Mouse (Mus musculus) right cerebral cortex, postnatal 14 days (tissue): ENCODE data around the gene Capn2.
A peak's percentile ranks its signal among the peaks of the same experiment; 100 is the strongest.

Experiments
- DNase-seq: peaks from one replicate; pipeline ENCODE4 v3.0.0; 2022

The Capn2 gene

DNA sequence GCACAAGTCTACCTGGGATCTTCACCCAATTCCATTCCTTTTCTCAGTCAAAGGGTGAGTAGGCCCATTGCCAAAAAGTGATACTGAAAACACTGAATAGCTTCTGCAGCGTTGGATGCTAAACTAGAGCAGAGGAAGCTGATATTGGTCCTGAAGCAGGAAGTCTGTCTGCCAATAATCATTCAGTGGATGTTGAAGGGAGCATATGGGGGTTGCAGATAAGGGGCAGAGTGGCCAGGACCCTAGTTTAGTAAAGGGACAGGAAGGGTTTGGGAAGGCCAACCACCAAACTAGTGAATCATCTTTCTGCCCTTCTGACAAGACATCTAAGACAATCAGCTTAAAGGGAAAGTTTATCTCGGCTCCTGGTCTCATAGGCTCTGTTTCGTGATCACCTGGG is 6.3 kb upstream of the Capn2 start:
- no peak for DNase-seq

DNA sequence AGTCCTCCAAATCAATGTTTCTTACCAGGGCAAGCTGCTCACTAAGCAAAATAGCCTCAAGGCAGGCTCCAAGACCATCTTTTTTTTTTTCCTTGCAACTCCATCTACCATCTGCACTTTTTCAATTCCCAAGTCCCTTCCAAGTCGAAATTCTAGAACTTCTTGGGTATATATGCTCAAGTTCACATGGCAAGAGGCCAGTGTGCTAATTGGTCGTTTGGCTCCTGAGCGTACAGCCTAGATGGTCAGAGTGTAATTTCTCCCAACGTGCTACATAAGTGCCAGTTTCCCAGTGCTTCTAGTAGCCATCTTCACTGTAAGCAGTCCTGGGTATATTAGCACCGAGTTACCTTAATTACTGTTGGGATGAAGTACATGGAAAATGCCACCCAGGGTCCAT is 5.6 kb upstream of the Capn2 start:
- no peak for DNase-seq

DNA sequence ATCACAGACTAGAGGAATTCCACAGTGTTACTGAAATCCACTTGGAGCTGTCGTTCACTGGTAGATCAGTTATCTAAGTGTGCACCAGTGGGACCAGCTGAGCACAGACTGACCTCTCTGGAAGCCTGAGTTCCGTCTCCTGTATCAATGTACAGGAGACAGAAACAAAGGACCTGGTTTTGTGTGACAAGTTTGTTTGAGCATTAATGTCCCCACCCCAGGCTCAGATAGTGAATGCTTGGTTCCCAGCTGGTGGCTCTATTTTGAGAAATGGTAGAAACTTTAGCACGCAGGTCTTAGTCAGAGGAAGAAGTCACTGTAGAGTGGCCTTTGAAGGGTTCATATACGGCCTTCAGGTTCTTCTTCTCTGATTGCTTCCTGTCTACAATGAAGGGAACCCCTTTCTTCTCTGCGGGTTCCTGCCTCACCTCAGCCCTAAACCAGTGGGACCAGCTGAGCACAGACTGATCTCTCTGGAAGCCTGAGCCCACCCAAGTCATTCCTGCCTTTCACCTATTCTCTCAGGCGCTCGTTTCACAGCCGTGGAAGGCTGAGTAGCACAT is 3.6 kb upstream of the Capn2 start:
- no peak for DNase-seq

GRCm38 (mm10) chr1:182520091-182520937 is 2.9 kb upstream of the Capn2 start:
- DNase-seq: no peak

DNA sequence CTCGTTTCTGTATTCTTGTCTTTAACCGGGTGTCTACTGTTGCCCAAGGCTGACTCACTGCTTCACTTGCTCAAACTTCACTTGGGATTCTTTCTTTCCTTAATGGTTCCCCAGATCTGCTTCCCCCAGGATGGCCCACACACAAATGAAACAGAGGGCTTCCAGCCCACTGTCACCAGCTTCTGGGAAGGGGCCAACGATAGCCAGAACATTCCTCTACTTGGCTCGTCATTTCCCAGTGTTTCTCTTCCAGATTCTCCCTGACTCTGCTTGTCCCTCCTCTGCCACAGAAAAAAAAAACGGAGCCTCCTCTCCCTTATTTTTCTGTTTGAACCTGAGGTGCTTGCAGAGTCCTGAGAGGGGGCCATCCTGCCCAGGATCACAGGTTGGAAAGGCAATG is 1.9 kb upstream of the Capn2 start:
- DNase-seq: no peak

GRCm38 (mm10) chr1:182518811-182519210 is 1.4 kb upstream of the Capn2 start:
- no peak for DNase-seq

DNA sequence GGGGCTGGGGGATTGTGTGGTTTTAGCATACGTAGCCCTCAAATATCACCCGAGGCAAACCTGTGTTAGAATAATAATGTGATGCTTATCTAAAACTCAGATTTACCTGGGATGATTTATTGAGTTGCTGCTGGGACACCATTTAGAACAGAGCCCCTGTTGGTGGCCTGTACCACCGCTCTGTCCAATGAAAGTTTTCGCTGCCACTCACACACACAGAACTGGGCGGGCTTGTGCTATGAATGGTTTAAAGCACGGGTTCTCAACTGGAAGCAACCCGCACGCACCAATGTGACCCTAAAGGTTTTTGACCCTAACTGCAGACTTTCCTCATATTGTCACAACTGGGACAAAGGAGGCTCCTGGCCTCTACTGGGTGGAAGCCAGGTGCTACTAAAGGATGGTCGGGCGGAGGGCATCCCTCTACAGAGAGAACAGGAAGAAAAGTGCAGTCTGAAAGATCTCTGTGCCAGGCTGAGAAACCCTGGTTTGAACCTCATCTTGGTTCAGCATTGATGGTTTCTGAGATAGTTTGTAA is 804 bp upstream of the Capn2 start:
- no peak for DNase-seq

DNA sequence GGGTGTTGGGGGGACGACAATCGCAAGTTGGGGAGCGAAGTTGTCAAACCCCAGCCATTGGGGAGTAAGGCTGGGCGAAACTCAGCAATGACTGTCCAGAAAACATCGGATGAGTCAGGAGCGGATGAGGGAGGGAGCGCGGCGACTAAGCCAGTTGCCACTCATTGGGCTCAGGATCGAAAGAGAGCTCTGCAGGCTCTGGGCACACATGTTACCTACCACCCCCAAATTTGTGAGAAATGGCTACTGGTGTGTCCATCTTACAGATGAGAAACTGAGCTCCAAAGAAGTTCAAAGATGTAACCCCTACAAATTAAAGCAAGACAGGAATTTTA is 236 bp upstream of the Capn2 start:
- no peak for DNase-seq

DNA sequence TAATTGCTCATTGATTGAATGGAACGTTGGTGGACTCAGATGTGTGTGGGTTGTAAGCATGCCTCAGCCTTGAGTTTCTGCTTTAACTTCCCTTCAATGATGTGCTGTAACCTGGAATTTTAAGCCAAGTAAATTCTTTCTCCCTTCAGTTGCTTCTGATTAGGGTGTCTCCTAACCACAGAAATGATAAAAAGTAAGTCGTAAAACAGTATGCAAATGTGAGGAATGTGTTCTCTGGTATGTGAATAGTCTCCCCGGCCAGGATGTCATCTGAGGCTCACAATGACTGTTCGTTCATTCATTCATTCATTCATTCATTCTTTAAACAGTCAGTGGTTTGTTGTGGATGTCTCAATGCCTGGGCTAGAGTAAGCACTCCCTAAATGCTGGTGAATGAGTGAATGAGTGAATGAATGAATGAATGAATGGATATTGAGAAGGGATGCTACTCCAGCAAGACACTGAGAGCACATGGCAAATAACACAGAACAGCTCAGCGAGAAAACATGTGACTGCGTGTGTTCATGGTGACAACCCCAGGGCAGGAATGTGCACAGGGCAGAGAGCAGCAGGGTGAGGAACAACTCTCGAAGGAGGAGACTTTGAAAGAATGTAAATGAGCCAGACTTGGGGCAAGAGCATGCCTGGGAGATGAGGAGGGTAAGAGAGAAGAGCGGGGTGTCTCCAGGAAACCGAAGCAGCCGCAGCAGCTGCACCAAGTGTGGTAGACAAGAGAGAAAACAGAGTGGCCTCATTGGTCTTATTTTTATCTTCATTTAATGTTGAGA is 2.4 kb downstream of the Capn2 start:
- DNase-seq: no peak

DNA sequence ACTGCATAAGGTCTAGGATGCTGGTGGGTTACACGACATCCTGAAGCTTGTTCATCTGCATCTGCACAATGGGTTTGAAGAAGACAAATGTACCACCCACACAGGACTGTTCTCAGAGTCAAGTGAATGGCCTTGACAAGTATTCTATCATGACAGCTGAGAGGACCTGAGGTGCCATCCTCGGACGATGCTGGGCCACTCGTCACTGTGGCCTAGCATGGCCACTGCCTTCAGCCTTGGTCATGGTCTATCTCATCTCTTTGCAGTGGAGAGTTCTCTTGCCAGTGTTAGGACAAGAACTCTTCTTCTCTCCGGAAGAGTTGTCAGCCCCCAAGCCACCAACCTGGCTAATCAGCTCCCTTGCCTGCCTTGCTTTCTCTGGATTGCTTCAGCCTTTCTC is 3.7 kb downstream of the Capn2 start:
- no peak for DNase-seq

DNA sequence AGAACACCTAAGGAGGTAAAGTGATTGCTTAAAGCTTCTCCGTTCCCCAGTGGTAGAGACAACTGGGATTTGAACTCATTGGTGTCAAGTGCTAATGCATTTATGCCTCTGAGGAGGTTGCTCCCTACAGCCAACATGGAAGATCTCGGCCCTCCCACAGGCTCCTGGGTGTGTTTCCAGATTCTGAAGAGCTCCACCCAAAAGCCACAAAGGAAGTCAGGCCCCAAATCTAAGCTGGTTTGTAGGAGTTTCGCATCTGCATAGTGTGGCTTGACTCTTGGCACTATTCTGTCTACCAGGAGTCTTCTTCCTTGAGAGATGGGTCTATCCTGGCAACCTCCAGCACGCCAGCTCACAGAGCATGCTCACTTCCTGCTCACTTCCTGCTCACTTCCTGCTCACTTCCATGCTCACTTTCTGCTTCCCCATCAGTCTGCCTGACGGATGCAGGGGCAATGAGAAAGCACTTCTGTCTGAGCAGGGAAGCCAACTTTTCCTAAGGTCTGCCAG is 4.5 kb downstream of the Capn2 start:
- no peak for DNase-seq

- DNase-seq: no peak
Measured at GRCm38 (mm10) chr1:182511778-182512177, 5.6 kb downstream of the Capn2 start.

DNA sequence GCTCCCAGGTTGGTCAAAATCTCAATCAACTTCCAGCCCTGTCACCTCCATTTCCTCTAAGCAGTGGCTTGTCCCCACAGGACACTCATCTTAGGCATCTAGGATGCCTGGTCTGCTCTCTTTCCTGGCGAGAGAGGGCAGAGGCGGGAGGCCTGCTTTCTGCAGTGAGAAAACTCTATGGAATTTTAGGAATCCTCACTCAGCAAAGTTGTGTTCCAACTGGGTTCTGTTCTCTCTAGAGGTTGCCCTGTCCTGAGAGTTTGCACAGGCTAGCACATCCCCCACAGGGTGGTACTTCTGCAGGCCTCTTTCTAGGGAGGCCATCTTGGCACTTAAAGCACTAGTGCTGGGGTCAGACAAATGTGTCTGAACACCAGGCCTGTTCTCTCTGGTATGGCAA is 6.3 kb downstream of the Capn2 start:
- no peak for DNase-seq

GRCm38 (mm10) chr1:182509110-182509797 is 8.2 kb downstream of the Capn2 start:
- DNase-seq: no peak

- no peak for DNase-seq
Measured at GRCm38 (mm10) chr1:182506229-182506986, 11.0 kb downstream of the Capn2 start.

- DNase-seq: no peak
Measured at GRCm38 (mm10) chr1:182505291-182505690, 12.1 kb downstream of the Capn2 start.

- DNase-seq: peak; percentile 57
Measured at GRCm38 (mm10) chr1:182504223-182504622, 13.2 kb downstream of the Capn2 start.

DNA sequence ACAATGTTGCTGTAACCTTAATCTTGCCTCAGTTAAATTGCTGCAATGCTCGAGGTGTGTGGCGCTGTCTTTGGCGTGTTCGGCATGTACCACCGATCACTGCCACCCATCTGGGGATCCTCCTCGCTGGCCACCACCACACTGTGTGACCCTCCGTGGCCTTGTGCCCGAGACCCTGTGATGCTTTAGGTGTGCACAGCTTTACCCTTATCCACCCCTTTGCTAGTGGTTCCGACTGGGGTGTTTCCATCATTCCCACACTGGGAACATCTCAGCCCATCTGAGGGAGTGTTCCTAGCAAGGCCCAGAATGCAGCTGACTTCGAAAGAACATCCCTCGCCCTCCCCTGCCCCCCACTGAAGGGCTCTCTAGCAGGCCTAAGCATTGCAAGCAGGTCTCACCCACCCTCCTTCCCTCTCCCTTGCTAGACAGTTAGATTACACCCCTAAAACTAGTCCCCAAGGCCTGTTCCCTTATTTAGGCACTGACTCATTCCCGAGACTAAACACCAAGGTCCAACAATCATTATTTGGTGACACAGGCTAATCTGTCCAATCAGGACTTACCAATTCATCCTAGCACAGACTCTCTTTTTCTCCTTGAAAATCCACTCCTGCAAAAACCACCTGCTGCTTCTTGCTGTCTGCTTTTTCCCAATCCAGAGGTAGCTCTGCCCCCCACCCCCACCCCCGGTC is 14.1 kb downstream of the Capn2 start:
- no peak for DNase-seq

DNA sequence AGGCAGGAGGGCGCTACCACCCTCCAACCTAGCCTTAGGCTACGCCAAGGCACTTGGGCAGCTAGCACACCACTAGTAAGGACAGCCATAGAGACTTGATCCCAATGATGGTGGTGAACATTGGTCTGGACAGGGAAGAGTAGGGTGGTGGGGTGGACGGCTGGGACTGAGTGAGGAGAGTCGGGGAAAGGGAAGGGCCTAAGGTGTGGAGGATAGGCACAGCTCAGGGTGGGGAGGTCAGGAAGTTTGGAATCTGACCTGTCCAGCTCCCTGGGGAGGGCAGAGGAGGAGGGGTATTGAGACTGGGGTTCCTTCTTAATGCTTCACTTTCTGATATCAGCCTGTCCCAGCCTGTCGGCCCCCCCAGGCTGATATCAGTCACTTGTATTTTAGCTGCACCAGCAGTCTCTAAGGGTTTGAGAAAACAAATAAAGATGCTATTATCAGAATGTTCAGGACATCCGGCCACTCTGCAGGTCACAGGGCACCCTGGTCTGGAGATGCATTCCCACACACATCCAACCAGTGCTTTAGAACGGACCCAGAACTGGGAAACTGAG is 14.8 kb downstream of the Capn2 start:
- DNase-seq: no peak

DNA sequence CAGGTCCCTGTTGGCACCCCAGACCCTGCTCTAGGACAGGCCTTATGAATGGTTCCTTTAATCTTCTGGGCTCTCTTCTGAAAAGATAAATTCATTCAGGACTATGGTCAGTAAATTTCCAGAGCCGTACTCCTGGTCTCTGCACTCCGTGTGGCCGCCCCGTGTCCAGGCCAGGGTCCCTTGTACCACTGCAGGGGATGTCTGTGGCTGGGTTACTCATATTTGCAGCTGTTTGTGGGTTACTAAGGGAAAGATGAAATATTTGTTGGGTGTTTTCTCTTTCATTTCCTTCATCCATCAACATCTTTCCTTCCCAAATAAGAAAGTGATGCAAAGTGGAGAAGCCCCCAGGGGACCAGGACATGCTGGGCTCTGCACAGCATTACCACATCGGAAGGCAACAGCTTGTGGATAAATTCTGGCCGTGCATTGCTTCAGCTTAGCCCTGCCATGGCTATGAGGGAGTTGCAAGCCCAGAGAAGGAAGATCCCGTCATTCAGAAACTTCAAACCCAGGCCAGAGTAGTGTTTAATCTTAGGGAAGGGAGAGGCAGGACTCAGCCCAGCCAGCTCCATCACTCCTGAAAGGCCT is 15.5 kb downstream of the Capn2 start:
- DNase-seq: no peak

DNA sequence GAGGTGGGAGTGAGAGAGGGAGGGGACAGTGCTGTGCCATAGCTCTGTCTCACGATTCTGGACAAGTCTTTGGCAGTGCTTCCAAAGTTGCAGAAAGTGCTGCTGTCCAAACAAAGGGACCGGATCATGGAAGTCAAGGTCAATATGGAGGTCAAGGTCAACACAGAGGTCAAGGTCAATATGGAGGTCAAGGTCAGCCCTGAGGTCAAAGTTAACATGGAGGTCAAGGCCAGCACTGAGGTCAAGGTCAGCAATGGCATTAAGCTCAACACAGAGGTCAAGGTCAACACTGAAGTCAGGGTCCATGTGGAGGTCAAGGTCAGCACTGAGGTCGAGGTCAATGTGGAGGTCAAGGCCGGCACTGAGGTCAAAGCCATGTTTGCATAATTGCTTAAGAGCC is 16.6 kb downstream of the Capn2 start:
- no peak for DNase-seq
